In the genomic region with DNA sequence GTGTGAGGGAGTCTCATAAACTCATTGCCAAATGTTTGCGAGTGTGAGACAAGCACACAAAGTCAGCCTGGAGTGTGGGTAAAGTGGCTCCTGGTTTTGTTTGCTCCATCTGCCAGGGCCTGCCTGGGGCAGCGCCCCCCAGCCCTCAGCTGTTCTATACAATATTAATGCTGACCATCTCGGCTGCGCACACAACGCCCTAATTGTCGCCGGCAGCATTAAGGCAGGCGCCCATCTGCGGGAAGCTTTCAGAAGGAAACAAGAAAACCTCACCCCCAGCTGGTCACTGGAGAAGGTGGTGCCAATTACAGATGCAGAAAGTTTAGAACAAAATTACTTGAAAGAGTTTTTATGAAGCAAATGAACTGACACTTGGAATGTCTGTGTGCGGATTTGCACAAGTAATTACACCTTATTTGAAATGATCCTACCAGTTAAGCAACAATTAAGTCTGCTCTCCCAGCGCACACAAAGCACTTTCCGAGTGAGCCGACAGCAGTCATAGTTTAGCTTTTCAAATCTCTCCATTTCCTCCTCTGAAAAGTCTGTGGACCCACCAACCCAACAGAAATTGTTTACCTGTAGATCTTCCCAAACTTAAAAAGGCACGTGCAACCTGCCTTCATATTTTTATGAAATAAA, we compare ENCODE assay signal across 15 mouse cellular contexts. TPM values are rescaled to one million over a fixed set of nuclear protein-coding genes. Genes with fewer than 3 reads are reported as not detected.
A peak's percentile ranks its signal among the peaks of the same experiment; 100 is the strongest.
DNase-seq lines count a peak whose midpoint lies in the region; ATAC-seq lines count a peak whose summit lies in the region.
"Had no signal": no experiment of that assay in that cellular context is flagged by ENCODE, and none has a peak within 500 bp of the region (broad histone marks: within the 10 kb centered on the region; RNA-seq: fewer than 3 reads in every experiment).

No protein-coding gene starts in this region.

- H3K9me3 ChIP-seq in embryonic facial prominence, embryonic 11.5 days (replicated peaks; ENCODE audit: control insufficient read depth, low read length) = no peaks in the 10 kb centered on the region
- H3K9me3 ChIP-seq in forebrain, embryonic 13.5 days (replicated peaks) = no peaks in the 10 kb centered on the region
- H3K9me3 ChIP-seq in hindbrain, embryonic 16.5 days (ENCODE audit: control insufficient read depth, low read length) = no peaks in the 10 kb centered on the region
- no peaks in the 10 kb centered on the region for H3K9me3 ChIP-seq in neural tube, embryonic 11.5 days (ENCODE audit: control insufficient read depth, low read length)
- no peaks in the 10 kb centered on the region for H3K9me3 ChIP-seq in intestine, embryonic 16.5 days (ENCODE audit: control insufficient read depth, low read length)
- H3K9me3 ChIP-seq: limb, embryonic 12.5 days had no signal

- H3K27ac ChIP-seq in embryonic facial prominence, embryonic 11.5 days (replicated peaks; ENCODE audit: low read depth, low read length) = no peak overlapping the region
- H3K27ac ChIP-seq in forebrain, embryonic 13.5 days = peak overlapping the region; percentile 94
- peak overlapping the region; percentile 66 for H3K27ac ChIP-seq in hindbrain, embryonic 16.5 days (ENCODE audit: low read depth, low read length)
- peak overlapping the region; percentile 90 for H3K27ac ChIP-seq in neural tube, embryonic 11.5 days (ENCODE audit: low read depth, low read length)
- H3K27ac ChIP-seq in intestine, embryonic 16.5 days (ENCODE audit: low read length) = no peak overlapping the region
- H3K27ac ChIP-seq: limb, embryonic 12.5 days had no signal

- 0 out of 2 replicates have a peak overlapping the region, but pooled peaks have one; percentile 5 for H3K9ac ChIP-seq in embryonic facial prominence, embryonic 11.5 days (replicated peaks; ENCODE audit: low read length)
- peak overlapping the region; percentile 58 for H3K9ac ChIP-seq in forebrain, embryonic 13.5 days
- H3K9ac ChIP-seq in hindbrain, embryonic 16.5 days (ENCODE audit: low read depth, low read length) = no peak overlapping the region; the same call in 1 of the 2 replicates
- peak overlapping the region; percentile 62 for H3K9ac ChIP-seq in neural tube, embryonic 11.5 days (ENCODE audit: low read length)
- no peak overlapping the region for H3K9ac ChIP-seq in intestine, embryonic 16.5 days (ENCODE audit: low read depth, low read length)
- H3K9ac ChIP-seq: limb, embryonic 12.5 days had no signal

- H3K27me3 ChIP-seq in embryonic facial prominence, embryonic 11.5 days (ENCODE audit: control insufficient read depth, insufficient read depth, low read length) = no peaks in the 10 kb centered on the region
- no peaks in the 10 kb centered on the region for H3K27me3 ChIP-seq in forebrain, embryonic 13.5 days
- no peaks in the 10 kb centered on the region for H3K27me3 ChIP-seq in hindbrain, embryonic 16.5 days (replicated peaks; ENCODE audit: control insufficient read depth, insufficient read depth, low read length)
- no peaks in the 10 kb centered on the region for H3K27me3 ChIP-seq in neural tube, embryonic 11.5 days (ENCODE audit: control insufficient read depth, insufficient read depth, low read length)
- H3K27me3 ChIP-seq in intestine, embryonic 16.5 days (replicated peaks; ENCODE audit: control insufficient read depth, insufficient read depth, low read length) = peaks cover 4% of the 10 kb centered on the region; the same call in 1 of the 2 replicates

- H3K4me3 ChIP-seq in embryonic facial prominence, embryonic 11.5 days (ENCODE audit: low read depth, low read length) = no peak overlapping the region
- H3K4me3 ChIP-seq in forebrain, embryonic 13.5 days = peak overlapping the region; percentile 36
- H3K4me3 ChIP-seq in hindbrain, embryonic 16.5 days (ENCODE audit: low read length) = peak overlapping the region; percentile 7
- H3K4me3 ChIP-seq in neural tube, embryonic 11.5 days (ENCODE audit: low read depth, low read length) = peak overlapping the region; percentile 41
- H3K4me3 ChIP-seq in intestine, embryonic 16.5 days (ENCODE audit: low read length) = no peak overlapping the region
- H3K4me3 ChIP-seq: erythroblast, embryonic 14.5 days; limb, embryonic 12.5 days had no signal

- WGBS in embryonic facial prominence, embryonic 11.5 days = 18% methylated on average over 14 of the region's 14 CpGs
- 2% methylated on average over 14 of the region's 14 CpGs for WGBS in forebrain, embryonic 13.5 days
- whole genome bisulfite sequencing in hindbrain, embryonic 16.5 days = 11% methylated on average over 14 of the region's 14 CpGs
- WGBS in neural tube, embryonic 11.5 days = 19% methylated on average over 14 of the region's 14 CpGs
- WGBS in intestine, embryonic 16.5 days = 26% methylated on average over 14 of the region's 14 CpGs

- no peaks in the 10 kb centered on the region for H3K4me1 ChIP-seq in embryonic facial prominence, embryonic 11.5 days (ENCODE audit: control insufficient read depth, insufficient read depth, low read length)
- H3K4me1 ChIP-seq in forebrain, embryonic 13.5 days = peaks cover 76% of the 10 kb centered on the region
- H3K4me1 ChIP-seq in hindbrain, embryonic 16.5 days (ENCODE audit: control insufficient read depth, insufficient read depth, low read depth, low read length) = peaks cover 36% of the 10 kb centered on the region
- peaks cover 16% of the 10 kb centered on the region for H3K4me1 ChIP-seq in neural tube, embryonic 11.5 days (ENCODE audit: control insufficient read depth, insufficient read depth, low read length)
- H3K4me1 ChIP-seq in intestine, embryonic 16.5 days (ENCODE audit: control insufficient read depth, insufficient read depth, low read length) = no peaks in the 10 kb centered on the region
- H3K4me1 ChIP-seq: limb, embryonic 12.5 days had no signal

- no peak for ATAC-seq in embryonic facial prominence, embryonic 11.5 days (replicated peaks; ENCODE audit: insufficient number of reproducible peaks, low FRiP score, low TSS enrichment, low read depth)
- ATAC-seq in forebrain, embryonic 13.5 days = peak; percentile 46
- no peak for ATAC-seq in hindbrain, embryonic 16.5 days
- peak; percentile 32 for ATAC-seq in neural tube, embryonic 11.5 days (ENCODE audit: insufficient read depth, low FRiP score, low TSS enrichment)
- no peak for ATAC-seq in intestine, embryonic 16.5 days

- H3K36me3 ChIP-seq in embryonic facial prominence, embryonic 11.5 days (replicated peaks; ENCODE audit: control insufficient read depth, insufficient read depth, low read depth, low read length) = no peaks in the 10 kb centered on the region
- no peaks in the 10 kb centered on the region for H3K36me3 ChIP-seq in forebrain, embryonic 13.5 days (ENCODE audit: poor library complexity, severe bottlenecking)
- no peaks in the 10 kb centered on the region for H3K36me3 ChIP-seq in hindbrain, embryonic 16.5 days (ENCODE audit: control insufficient read depth, insufficient read depth, low read length)
- no peaks in the 10 kb centered on the region for H3K36me3 ChIP-seq in neural tube, embryonic 11.5 days (ENCODE audit: control insufficient read depth, insufficient read depth, low read length)
- no peaks in the 10 kb centered on the region for H3K36me3 ChIP-seq in intestine, embryonic 16.5 days (ENCODE audit: control insufficient read depth, insufficient read depth, low read length)
- H3K36me3 ChIP-seq: limb, embryonic 12.5 days had no signal

- H3K4me2 ChIP-seq in embryonic facial prominence, embryonic 11.5 days (ENCODE audit: low read depth, low read length) = no peak overlapping the region
- peak overlapping the region; percentile 78 for H3K4me2 ChIP-seq in forebrain, embryonic 13.5 days
- peak overlapping the region; percentile 48 for H3K4me2 ChIP-seq in hindbrain, embryonic 16.5 days (ENCODE audit: low read length)
- H3K4me2 ChIP-seq in neural tube, embryonic 11.5 days (ENCODE audit: low read depth) = peak overlapping the region; percentile 48
- H3K4me2 ChIP-seq in intestine, embryonic 16.5 days (ENCODE audit: low read depth, low read length) = no peak overlapping the region
- H3K4me2 ChIP-seq: limb, embryonic 12.5 days had no signal

- peak; percentile 42 for DNase-seq in embryonic facial prominence, embryonic 11.5 days (ENCODE audit: low spot score)
- peak; percentile 72 for DNase-seq in neural tube, embryonic 11.5 days (ENCODE audit: low spot score)
- no peak for DNase-seq in cerebellum, adult 11 months
- DNase-seq in thymus, postnatal 36 days = no peak
- no peak for DNase-seq in gastrocnemius, postnatal 4 days (ENCODE audit: low spot score in 2 of 2)
- DNase-seq: kidney, adult 11 months; lung, adult 18-20 months had no signal

RNA-seq across cellular contexts. Expression of a gene that starts 0.9 kb away (rescaled TPM):
- 5.8 and 6.4 TPM in 2 replicates for polyA plus RNA-seq in embryonic facial prominence, embryonic 11.5 days (2014; fragmentation: Nextera tagmentation; extraction: Ambion mirVana)
- 39.9 and 40.9 TPM in 2 replicates for polyA plus RNA-seq in forebrain, embryonic 13.5 days (2015; fragmentation: Nextera tagmentation; extraction: Ambion mirVana)
- polyA plus RNA-seq in hindbrain, embryonic 16.5 days (2015; fragmentation: Nextera tagmentation; extraction: Ambion mirVana) = 11.0 and 12.9 TPM in 2 replicates
- 36.6 and 42.3 TPM in 2 replicates for polyA plus RNA-seq in neural tube, embryonic 11.5 days (2014; fragmentation: Nextera tagmentation; extraction: Ambion mirVana)
- 1.4 and 1.7 TPM in 2 replicates for polyA plus RNA-seq in intestine, embryonic 16.5 days (2015; fragmentation: Nextera tagmentation; extraction: Ambion mirVana)
- under 1 TPM in 1 of 2 experiments, not detected in 1; 0.29 TPM for total RNA-seq in gastrocnemius, postnatal 4 days (2021)
- total RNA-seq: granulocyte monocyte progenitor cell, adult 5-6 weeks; megakaryocyte progenitor cell, adult 5-6 weeks had no signal
- polyA plus RNA-seq: erythroblast, embryonic 14.5 days; heart, postnatal 0 days had no signal

RNA-seq across cellular contexts. Expression of a gene that starts 49.2 kb away (rescaled TPM):
- 4.6 and 6.1 TPM in 2 replicates for polyA plus RNA-seq in embryonic facial prominence, embryonic 11.5 days (2014; fragmentation: Nextera tagmentation; extraction: Ambion mirVana)
- polyA plus RNA-seq in forebrain, embryonic 13.5 days (2015; fragmentation: Nextera tagmentation; extraction: Ambion mirVana) = 33.5 and 48.2 TPM in 2 replicates
- polyA plus RNA-seq in hindbrain, embryonic 16.5 days (2015; fragmentation: Nextera tagmentation; extraction: Ambion mirVana) = 93.8 and 96.3 TPM in 2 replicates
- polyA plus RNA-seq in neural tube, embryonic 11.5 days (2014; fragmentation: Nextera tagmentation; extraction: Ambion mirVana) = 19.9 and 21.5 TPM in 2 replicates
- 1.2 and 1.7 TPM in 2 replicates for polyA plus RNA-seq in intestine, embryonic 16.5 days (2015; fragmentation: Nextera tagmentation; extraction: Ambion mirVana)
- total RNA-seq in gastrocnemius, postnatal 4 days (2021) = not detected
- total RNA-seq: granulocyte monocyte progenitor cell, adult 5-6 weeks; megakaryocyte progenitor cell, adult 5-6 weeks had no signal
- polyA plus RNA-seq: erythroblast, embryonic 14.5 days had no signal

Comparison
In these comparisons a context has a peak if more than half of its experiments do, and no peak if none do; other contexts are left out.
1. ATAC-seq: peak in forebrain, embryonic 13.5 days (single experiment) and neural tube, embryonic 11.5 days (single experiment); none in embryonic facial prominence, embryonic 11.5 days (single experiment), hindbrain, embryonic 16.5 days (single experiment) and intestine, embryonic 16.5 days (single experiment).
2. DNase-seq: peak in embryonic facial prominence, embryonic 11.5 days (single experiment) and neural tube, embryonic 11.5 days (single experiment); none in cerebellum, adult 11 months (single experiment), thymus, postnatal 36 days (0 of 2) and gastrocnemius, postnatal 4 days (0 of 2).
3. H3K27ac ChIP-seq: peak in forebrain, embryonic 13.5 days (single experiment), hindbrain, embryonic 16.5 days (single experiment) and neural tube, embryonic 11.5 days (single experiment); none in embryonic facial prominence, embryonic 11.5 days (single experiment) and intestine, embryonic 16.5 days (single experiment).
4. H3K4me2 ChIP-seq: peak in forebrain, embryonic 13.5 days (single experiment), hindbrain, embryonic 16.5 days (single experiment) and neural tube, embryonic 11.5 days (single experiment); none in embryonic facial prominence, embryonic 11.5 days (single experiment) and intestine, embryonic 16.5 days (single experiment).
5. H3K4me3 ChIP-seq: peak in forebrain, embryonic 13.5 days (single experiment), hindbrain, embryonic 16.5 days (single experiment) and neural tube, embryonic 11.5 days (single experiment); none in embryonic facial prominence, embryonic 11.5 days (single experiment) and intestine, embryonic 16.5 days (single experiment).
6. H3K9ac ChIP-seq: peak in embryonic facial prominence, embryonic 11.5 days (single experiment), forebrain, embryonic 13.5 days (single experiment) and neural tube, embryonic 11.5 days (single experiment); none in hindbrain, embryonic 16.5 days (single experiment) and intestine, embryonic 16.5 days (single experiment).